Mouse (Mus musculus) adrenal gland, adult 18-20 months (tissue): ENCODE results near the gene Trappc2l. TPM values are rescaled to one million over a fixed set of nuclear protein-coding genes. Genes with fewer than 3 reads are reported as not detected.

Source experiments
- DNase-seq, 2 experiments: peaks; one replicate each; pipeline ENCODE4 v3.0.0; 2021 to 2022; ENCODE audit warnings: low spot score in 2 of 2
- microRNA-seq, 2 experiments: library from miRNA; unstranded; fragments of <30 nt; microRNA quantifications; one replicate each; pipeline ENCODE4 v1.2.0; 2021; ENCODE audit warnings: borderline number of aligned reads in 2 of 2
- total RNA-seq, 2 experiments: library from RNA; stranded (reverse); gene quantifications; 1 replicate in 1 of 2; 2 replicates in 1 of 2; pipeline ENCODE4 v1.2.3; 2021

Gene Trappc2l
- total RNA-seq, 2 experiments from 2014 or later, result 63.1 to 64.5 TPM

- DNase-seq, result no peak
Observed at GRCm38 (mm10) chr8:122651326-122651921, 40.0 kb downstream of the Trappc2l start.

DNA sequence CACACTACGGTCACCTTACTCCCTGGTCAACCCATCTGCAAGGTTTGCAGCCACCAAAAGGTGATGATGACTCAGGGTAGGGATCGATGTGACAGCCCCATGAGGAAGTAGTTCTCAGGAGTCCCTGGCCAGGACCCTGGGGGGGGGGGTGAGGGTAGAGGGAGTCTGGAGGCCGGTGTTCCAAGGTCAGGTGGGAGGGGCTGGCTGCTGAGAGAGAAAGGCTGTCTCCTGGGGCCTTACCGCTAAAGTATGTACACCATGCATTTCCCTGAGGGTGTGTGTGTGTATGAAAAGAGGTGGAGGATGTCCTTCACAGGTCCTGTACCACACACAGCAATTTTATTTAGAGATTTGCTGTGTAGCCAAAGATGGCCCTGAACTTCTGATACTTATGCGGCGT, 41.2 kb downstream of the Trappc2l start:
- DNase-seq, result no peak

DNA sequence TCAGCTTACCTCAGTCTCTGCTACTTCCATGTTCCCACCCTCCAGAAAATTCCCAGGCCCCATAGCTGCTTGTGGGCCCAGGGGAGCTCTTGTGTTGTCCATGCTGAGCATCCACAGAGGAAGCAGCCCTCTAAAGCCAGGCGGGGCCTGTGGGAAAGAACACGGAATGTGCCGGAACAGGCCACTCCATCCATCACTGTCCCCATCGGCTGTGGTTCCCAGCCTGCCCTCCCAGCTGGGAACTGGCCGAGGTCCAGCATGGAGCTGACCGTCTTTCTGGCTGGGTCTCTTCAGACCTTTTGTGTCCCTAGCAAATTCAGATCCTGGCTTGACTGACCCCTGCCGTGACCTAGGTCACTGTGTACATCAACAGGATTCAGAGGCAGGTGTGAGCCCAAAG, 43.3 kb downstream of the Trappc2l start:
- DNase-seq, result peak; percentile 42 to 66

- peak; percentile 67 to 72 for DNase-seq
Observed at GRCm38 (mm10) chr8:122656056-122656999, 44.9 kb downstream of the Trappc2l start.

DNA sequence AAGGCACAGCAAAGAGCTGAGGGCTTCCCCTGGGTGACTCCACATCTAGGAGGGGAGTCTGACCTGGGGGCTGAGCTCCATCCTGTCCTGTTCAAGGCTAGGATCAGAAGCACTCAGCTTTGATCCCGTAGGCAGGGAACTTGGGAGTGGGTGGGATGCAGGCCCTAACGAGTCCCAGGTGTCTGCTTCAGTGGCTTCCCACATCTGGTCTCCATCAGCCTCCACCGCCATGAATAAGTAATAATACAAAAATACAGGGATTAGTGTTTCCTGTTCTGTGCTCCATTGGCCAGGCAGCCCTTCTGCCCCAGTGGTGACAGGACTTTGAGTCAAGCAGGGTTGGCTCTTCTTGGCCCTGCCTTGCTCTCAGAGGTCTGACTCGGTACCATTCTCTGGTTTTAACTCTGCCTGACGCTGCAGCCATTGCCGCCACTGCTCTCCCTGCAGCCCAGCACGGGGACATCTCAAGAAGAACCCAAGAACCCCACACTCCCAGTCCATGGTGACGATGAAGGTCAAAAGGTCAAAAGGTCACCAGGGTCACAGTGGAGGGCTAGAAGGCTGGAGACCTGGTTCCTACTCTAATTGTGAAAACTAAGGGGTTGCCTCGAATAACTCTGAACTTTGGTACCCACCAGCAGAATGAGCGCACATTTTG, 46.8 kb downstream of the Trappc2l start:
- no peak for DNase-seq

DNA sequence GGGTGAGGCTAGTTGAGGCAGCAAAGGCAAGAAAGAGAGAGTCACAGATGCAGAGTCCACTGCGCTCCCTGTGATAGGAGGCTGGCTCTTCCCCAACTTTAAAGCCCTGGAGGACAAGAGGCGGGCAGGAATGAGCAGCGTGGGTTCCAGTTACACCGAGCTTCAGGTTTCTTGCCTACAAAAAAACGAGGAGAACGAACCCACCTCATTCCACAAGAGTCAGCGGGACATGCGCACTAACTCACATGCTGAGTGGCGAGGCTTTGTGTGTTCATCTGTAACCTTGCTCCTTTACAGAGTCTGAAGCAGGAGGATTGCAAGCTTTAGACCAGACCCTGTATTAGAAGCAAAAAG, 47.3 kb downstream of the Trappc2l start:
- no peak for DNase-seq

DNA sequence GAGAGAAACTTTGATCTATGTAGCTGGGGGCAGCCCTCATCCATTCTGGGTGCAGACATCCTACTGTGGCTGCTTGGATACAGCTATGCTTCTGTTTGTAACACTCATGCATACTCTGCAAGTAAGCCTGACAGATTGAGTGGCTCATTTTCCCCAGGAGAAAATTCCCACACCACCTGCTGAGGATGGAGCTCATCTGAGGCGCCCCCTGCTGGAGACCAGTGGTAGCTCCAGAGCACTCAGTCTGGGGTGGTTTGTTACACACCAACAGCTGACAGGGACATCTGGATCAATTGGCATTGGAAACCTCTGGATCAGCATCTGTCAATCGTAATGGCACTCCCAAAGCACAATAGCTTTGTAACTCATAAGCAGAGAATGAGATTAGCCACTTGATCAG, 48.6 kb downstream of the Trappc2l start:
- DNase-seq, result no peak

- no peak for DNase-seq
Observed at GRCm38 (mm10) chr8:122661138-122661537, 49.7 kb downstream of the Trappc2l start.

- DNase-seq, result no peak
Observed at GRCm38 (mm10) chr8:122661894-122662293, 50.5 kb downstream of the Trappc2l start.

DNA sequence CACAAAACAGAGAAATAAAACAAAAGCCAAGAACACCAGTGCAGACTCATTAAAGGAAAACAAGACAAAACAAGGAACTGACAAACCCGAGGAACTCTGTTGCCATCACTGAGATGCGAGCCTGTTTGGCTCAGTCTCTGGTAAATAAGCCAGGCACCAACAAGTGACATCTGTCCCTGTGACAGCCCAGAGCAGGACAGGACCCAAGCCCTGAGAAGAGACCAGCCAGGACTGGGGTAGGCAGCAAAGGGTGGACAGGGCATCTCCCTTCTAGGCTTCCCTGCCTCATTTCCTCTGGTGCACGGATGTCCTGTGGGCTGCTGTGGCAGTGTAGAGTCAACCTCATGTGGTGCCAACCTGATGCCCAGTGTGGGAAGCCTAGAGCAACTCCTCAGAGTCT, 51.7 kb downstream of the Trappc2l start:
- no peak for DNase-seq

GRCm38 (mm10) chr8:122663670-122664069, 52.2 kb downstream of the Trappc2l start:
- no peak for DNase-seq

DNA sequence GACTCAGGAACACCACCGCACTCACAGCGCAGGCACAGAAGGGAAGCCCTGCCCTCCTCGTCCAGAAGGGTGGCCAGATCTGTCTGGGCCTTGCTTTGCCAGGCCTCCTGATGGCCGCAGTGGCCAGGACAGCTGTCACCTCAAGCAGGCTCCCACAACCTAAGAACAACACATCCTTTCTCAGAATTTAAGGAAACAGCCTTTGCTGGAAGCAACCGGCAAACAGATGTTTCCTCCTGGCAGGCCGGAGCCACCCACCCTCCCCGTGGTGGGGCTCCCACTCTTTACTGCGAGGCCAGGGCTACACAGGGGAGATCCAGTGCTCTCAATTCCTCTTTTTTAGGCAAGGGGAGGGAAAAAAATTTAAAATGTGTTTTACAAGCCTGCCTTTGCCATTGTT, 53.8 kb downstream of the Trappc2l start:
- DNase-seq, result no peak

- peak; percentile 62 to 70 for DNase-seq
Observed at GRCm38 (mm10) chr8:122665667-122666316, 54.4 kb downstream of the Trappc2l start.

Small RNA genes lying within 50 kb of the gene (microRNA-seq; reads per million reads assigned to microRNA genes)
- gene Mir6396, result 0 reads per million in 2 experiments

Other genes starting within 250 kb of the Trappc2l start
- gene Zc3h18, start 235.0 kb upstream of the Trappc2l start, total RNA-seq, result 10 to 100 TPM; 39.9 to 45.1 TPM
- gene Il17c, start 189.6 kb upstream of the Trappc2l start, total RNA-seq, result not detected
- gene Cyba, start 178.7 kb upstream of the Trappc2l start, total RNA-seq, result 10 to 100 TPM; 29.0 to 53.7 TPM
- gene Mvd, start 168.2 kb upstream of the Trappc2l start, total RNA-seq, result 10 to 100 TPM; 20.1 to 20.3 TPM
- gene Snai3, start 150.9 kb upstream of the Trappc2l start, total RNA-seq, result not detected
- gene Rnf166, start 135.6 kb upstream of the Trappc2l start, total RNA-seq, result 10 to 100 TPM; 39.1 to 66.6 TPM
- 10 to 100 TPM; 20.8 to 24.2 TPM for gene Ctu2, start 135.5 kb upstream of the Trappc2l start, total RNA-seq
- 10 to 100 TPM; 14.1 to 28.4 TPM for gene Piezo1, start 60.3 kb upstream of the Trappc2l start, total RNA-seq
- gene Cdt1, start 43.6 kb upstream of the Trappc2l start, total RNA-seq, result 1 to 10 TPM; 4.7 to 4.9 TPM
- 10 to 100 TPM; 71.3 to 71.7 TPM for gene Aprt, start 34.7 kb upstream of the Trappc2l start, total RNA-seq
- 1 to 10 TPM; 5.0 to 6.1 TPM for gene Galns, start 177 bp upstream of the Trappc2l start, total RNA-seq
- gene Pabpn1l, start 11.1 kb downstream of the Trappc2l start, total RNA-seq, result not detected
- gene Cbfa2t3, start 87.5 kb downstream of the Trappc2l start, total RNA-seq, result 10 to 100 TPM; 10.5 to 28.9 TPM
- gene Acsf3, start 163.8 kb downstream of the Trappc2l start, total RNA-seq, result 10 to 100 TPM; 42.0 to 76.0 TPM
- gene Cdh15, start 236.3 kb downstream of the Trappc2l start, total RNA-seq, result under 1 TPM; 0.22 to 0.99 TPM